Mouse (Mus musculus): ENCODE data around the gene Eif6. TPM values are rescaled to one million over a fixed set of nuclear protein-coding genes. Genes with fewer than 3 reads are reported as not detected.

The Eif6 gene
- polyA plus RNA-seq (2017; shearing (Covaris generic)) = 250 TPM

GRCm38 (mm10) chr2:155826630-155827424 is at the start of gene Eif6:
Gene Eif6 (minus strand): TSS chr2:155826925.

GRCm38 (mm10) chr2:155834732-155835131 is 8.0 kb upstream of the Eif6 start, which contains the start of gene Fam83c:
Gene Fam83c (minus strand): TSS chr2:155834854.

GRCm38 (mm10) chr2:155819392-155819448 is 7.5 kb downstream of the Eif6 start, which contains the start of gene BC029722:
Gene BC029722 (minus strand): TSS chr2:155819426.

GRCm38 (mm10) chr2:155774927-155775684 is 51.6 kb downstream of the Eif6 start, which contains the start of gene Mmp24:
Gene Mmp24 (plus strand): TSS chr2:155775342.

Other genes with a start within 250 kb of the Eif6 start
- 19.4 TPM for gene Gss, start 234.1 kb downstream of the Eif6 start, polyA plus RNA-seq (2017; shearing (Covaris generic))
- gene Myh7b, start 215.7 kb downstream of the Eif6 start, polyA plus RNA-seq (2017; shearing (Covaris generic)) = 0.19 TPM
- 70.5 TPM for gene Trpc4ap, start 134.5 kb downstream of the Eif6 start, polyA plus RNA-seq (2017; shearing (Covaris generic))
- 74.1 TPM for gene Edem2, start 97.5 kb downstream of the Eif6 start, polyA plus RNA-seq (2017; shearing (Covaris generic))
- gene Gm17581, start 91.1 kb downstream of the Eif6 start, polyA plus RNA-seq (2017; shearing (Covaris generic)) = not detected
- gene Procr, start 75.8 kb downstream of the Eif6 start, polyA plus RNA-seq (2017; shearing (Covaris generic)) = not detected
- 0.07 TPM for gene Mmp24, start 51.6 kb downstream of the Eif6 start, polyA plus RNA-seq (2017; shearing (Covaris generic))
- gene BC029722, start 7.5 kb downstream of the Eif6 start, polyA plus RNA-seq (2017; shearing (Covaris generic)) = 53.0 TPM
- not detected for gene Fam83c, start 7.9 kb upstream of the Eif6 start, polyA plus RNA-seq (2017; shearing (Covaris generic))
- gene Uqcc1, start 103.4 kb upstream of the Eif6 start, polyA plus RNA-seq (2017; shearing (Covaris generic)) = 52.5 TPM
- gene Gm15557, start 113.8 kb upstream of the Eif6 start, polyA plus RNA-seq (2017; shearing (Covaris generic)) = not detected
- not detected for gene Gdf5, start 118.4 kb upstream of the Eif6 start, polyA plus RNA-seq (2017; shearing (Covaris generic))
- 60.0 TPM for gene Cep250, start 129.5 kb upstream of the Eif6 start, polyA plus RNA-seq (2017; shearing (Covaris generic))
- 1.8 TPM for gene 6430550D23Rik, start 181.1 kb upstream of the Eif6 start, polyA plus RNA-seq (2017; shearing (Covaris generic))
- gene Ergic3, start 181.1 kb upstream of the Eif6 start, polyA plus RNA-seq (2017; shearing (Covaris generic)) = 165 TPM
- not detected for gene Fer1l4, start 226.0 kb upstream of the Eif6 start, polyA plus RNA-seq (2017; shearing (Covaris generic))
- 0.14 TPM for gene Spag4, start 238.2 kb upstream of the Eif6 start, polyA plus RNA-seq (2017; shearing (Covaris generic))